Mouse (Mus musculus) brain, adult 10 weeks (tissue): ENCODE data around the gene Gzmf. TPM values are rescaled to one million over a fixed set of nuclear protein-coding genes. Genes with fewer than 3 reads are reported as not detected.

Experiments
- polyA plus RNA-seq: library from polyadenylated mRNA; stranded (reverse); fragments of 350-450 nt; fragmentation: Illumina TruSeq; extraction: RNeasy Lipid Tissue Mini Kit (QIAGEN cat#74804); gene quantifications from one replicate; pipeline ENCODE4 v1.2.3, GENCODE M21; 2015; ENCODE audit warnings: low read depth, low replicate concordance

The Gzmf gene
- not detected for polyA plus RNA-seq

GRCm38 (mm10) chr14:56211317-56211716, at the start of gene Gzmf:
Gene Gzmf (minus strand): TSS chr14:56211417.

GRCm38 (mm10) chr14:56234556-56234955, 23.3 kb upstream of the Gzmf start, which contains the start of gene Gzmc:
Gene Gzmc (minus strand): TSS chr14:56234656.

GRCm38 (mm10) chr14:56174499-56174898, 36.7 kb downstream of the Gzmf start, which contains the start of gene Gzmn:
Gene Gzmn (minus strand): TSS chr14:56174599.

GRCm38 (mm10) chr14:56159479-56159878, 51.7 kb downstream of the Gzmf start, which contains the start of gene Gzmg:
Gene Gzmg (minus strand): TSS chr14:56159579.

Other genes starting within 250 kb of the Gzmf start
- not detected for gene Mcpt1, start 193.4 kb downstream of the Gzmf start, polyA plus RNA-seq
- gene Mcpt9, start 180.9 kb downstream of the Gzmf start, polyA plus RNA-seq, result not detected
- not detected for gene Mcpt2, start 169.4 kb downstream of the Gzmf start, polyA plus RNA-seq
- gene Mcpt4, start 149.1 kb downstream of the Gzmf start, polyA plus RNA-seq, result not detected
- not detected for gene Mcpt8, start 126.1 kb downstream of the Gzmf start, polyA plus RNA-seq
- gene Ctsg, start 108.8 kb downstream of the Gzmf start, polyA plus RNA-seq, result not detected
- gene Gzme, start 90.8 kb downstream of the Gzmf start, polyA plus RNA-seq, result not detected
- gene Gzmd, start 78.8 kb downstream of the Gzmf start, polyA plus RNA-seq, result not detected
- not detected for gene Gzmg, start 51.8 kb downstream of the Gzmf start, polyA plus RNA-seq
- gene Gzmn, start 36.8 kb downstream of the Gzmf start, polyA plus RNA-seq, result not detected
- gene Gzmc, start 23.2 kb upstream of the Gzmf start, polyA plus RNA-seq, result not detected
- gene Gzmb, start 50.8 kb upstream of the Gzmf start, polyA plus RNA-seq, result not detected
- 0.15 TPM for gene Atp12a, start 153.7 kb upstream of the Gzmf start, polyA plus RNA-seq
- gene Rnf17, start 191.2 kb upstream of the Gzmf start, polyA plus RNA-seq, result 1.9 TPM